Mouse (Mus musculus): ENCODE results near the gene St6galnac3. TPM values are rescaled to one million over a fixed set of nuclear protein-coding genes. Genes with fewer than 3 reads are reported as not detected.

The St6galnac3 gene
- polyA plus RNA-seq, 1 experiment from 2014 or later, result 12.2 TPM

DNA sequence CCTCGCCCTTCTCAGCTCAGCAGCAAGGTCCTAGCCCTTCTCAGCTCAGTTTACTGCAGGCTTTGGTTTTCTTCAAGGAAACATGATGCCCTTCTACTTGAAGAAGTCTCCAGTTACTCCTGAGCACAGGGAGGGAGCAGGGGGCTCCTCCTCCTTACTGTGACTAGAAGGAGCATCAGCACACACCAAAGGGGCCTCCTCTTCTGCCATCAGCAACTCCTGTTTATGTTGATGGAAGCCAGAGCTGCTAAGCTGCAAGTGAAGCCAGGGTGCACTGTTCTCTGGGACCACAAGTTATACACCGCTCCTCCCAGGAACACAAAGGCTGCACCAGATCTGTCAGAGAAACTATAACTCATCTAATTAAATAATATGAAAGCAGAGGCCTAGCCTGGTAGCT is 34.4 kb downstream of the St6galnac3 start:
- in situ Hi-C loops (cut with MboI; ENCODE audit: low pct_unique_long_range_greater_than_20kb), result no loop called here
- no peaks in the 10 kb centered on the region for H3K27me3 ChIP-seq
- no peak for TF ChIP-seq CTCF (IDR thresholded peaks at IDR 0.05)
- DNase-seq (ENCODE audit: low read depth, low spot score), result no peak
- peak; percentile 7 for ATAC-seq
- POLR2A ChIA-PET, result interaction anchor here (1.6 kb wide), 1 partner anchor 121 kb away, joined by 4 read pairs; no protein-coding TSS in a partner anchor
- CTCF ChIA-PET, result interaction anchor here (1.0 to 1.3 kb wide), 3 partner anchors 8 to 146 kb away, joined by 3 to 4 read pairs (median 4); no protein-coding TSS in a partner anchor

DNA sequence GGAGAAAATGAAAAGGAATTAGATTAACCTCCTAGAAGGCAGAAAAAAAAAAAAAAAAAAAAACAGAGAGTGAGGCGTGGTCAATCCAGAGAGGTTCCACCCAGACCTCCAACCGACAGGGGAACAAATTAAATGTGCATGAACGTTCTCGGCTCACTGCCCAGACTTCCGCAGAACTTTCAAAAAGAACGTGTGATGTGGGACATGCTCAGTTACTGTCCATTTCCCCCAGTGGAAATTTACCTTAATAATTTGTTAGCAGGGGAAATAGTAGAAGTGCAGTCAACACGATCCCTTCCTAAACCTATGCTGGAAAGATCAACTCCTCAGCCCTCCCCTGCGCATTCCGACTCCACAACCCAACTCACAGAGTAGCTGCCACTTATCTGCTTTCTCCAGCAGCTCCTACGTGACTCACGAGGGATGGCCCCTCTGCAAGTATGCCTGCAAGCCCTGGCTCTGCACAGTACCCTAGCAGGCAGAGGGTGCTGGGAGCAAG is 35.1 kb downstream of the St6galnac3 start:
- no peaks in the 10 kb centered on the region for H3K27me3 ChIP-seq
- ATAC-seq (peak; percentile 67), DNase-seq (ENCODE audit: low read depth, low spot score) (no peak)
- no peak for TF ChIP-seq CTCF (IDR thresholded peaks at IDR 0.05)
- in situ Hi-C loops (cut with MboI; ENCODE audit: low pct_unique_long_range_greater_than_20kb), result no loop called here
- ChIA-PET POLR2A (interaction anchor here (1.6 kb wide), 1 partner anchor 122 kb away, joined by 4 read pairs; no protein-coding TSS in a partner anchor), CTCF (interaction anchor here (1.0 to 1.3 kb wide), 4 partner anchors 9 to 146 kb away, joined by 3 to 5 read pairs (median 4); no protein-coding TSS in a partner anchor)

DNA sequence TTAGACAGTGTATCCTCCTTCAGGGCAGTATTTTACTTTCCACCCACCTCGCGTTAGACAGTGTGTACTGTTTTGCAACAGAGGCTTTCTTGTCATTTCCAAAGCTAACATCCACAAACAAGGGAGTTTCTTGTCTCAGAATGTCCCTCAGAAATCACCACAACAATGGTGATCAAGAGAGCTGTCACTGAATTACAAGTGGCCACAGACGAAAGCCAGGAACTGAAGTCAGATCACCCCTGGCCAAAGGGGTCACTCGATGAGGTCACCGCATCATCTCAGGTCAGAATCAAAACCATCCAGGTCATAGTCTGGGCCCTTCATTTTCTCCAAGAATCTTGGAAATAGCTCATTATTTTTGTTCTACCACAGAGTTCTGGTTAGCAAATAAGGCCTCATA is 37.1 kb downstream of the St6galnac3 start:
- POLR2A ChIA-PET, result no interaction called here
- DNase-seq (ENCODE audit: low read depth, low spot score) (no peak), ATAC-seq (no peak)
- in situ Hi-C loops (cut with MboI; ENCODE audit: low pct_unique_long_range_greater_than_20kb), result no loop called here
- CTCF ChIA-PET, result interaction anchor here (1.0 kb wide), 1 partner anchor 14 kb away, joined by 3 read pairs; no protein-coding TSS in a partner anchor
- no peaks in the 10 kb centered on the region for H3K27me3 ChIP-seq
- TF ChIP-seq CTCF (IDR thresholded peaks at IDR 0.05), result no peak

DNA sequence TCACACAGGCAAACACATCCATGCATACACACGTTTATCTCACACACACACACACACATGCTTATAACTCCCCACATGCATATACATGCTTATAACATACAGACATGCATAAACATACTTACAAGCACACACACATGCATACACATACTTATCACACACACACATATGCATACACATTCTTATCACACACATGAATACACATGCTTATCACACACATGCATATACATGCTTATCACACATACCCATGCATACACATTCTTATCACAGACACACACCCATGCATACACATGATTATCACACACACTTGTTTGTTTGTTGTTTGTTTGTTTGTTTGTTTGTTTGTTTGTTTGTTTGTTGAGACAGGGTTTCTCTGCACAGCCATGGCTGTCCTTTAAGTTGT is 40.1 kb downstream of the St6galnac3 start:
- no peaks in the 10 kb centered on the region for H3K27me3 ChIP-seq
- ChIA-PET POLR2A (no interaction called here), CTCF (no interaction called here)
- in situ Hi-C loops (cut with MboI; ENCODE audit: low pct_unique_long_range_greater_than_20kb), result no loop called here
- ATAC-seq, result no peak
- TF ChIP-seq CTCF (IDR thresholded peaks at IDR 0.05), result no peak
- DNase-seq (ENCODE audit: low read depth, low spot score), result no peak

DNA sequence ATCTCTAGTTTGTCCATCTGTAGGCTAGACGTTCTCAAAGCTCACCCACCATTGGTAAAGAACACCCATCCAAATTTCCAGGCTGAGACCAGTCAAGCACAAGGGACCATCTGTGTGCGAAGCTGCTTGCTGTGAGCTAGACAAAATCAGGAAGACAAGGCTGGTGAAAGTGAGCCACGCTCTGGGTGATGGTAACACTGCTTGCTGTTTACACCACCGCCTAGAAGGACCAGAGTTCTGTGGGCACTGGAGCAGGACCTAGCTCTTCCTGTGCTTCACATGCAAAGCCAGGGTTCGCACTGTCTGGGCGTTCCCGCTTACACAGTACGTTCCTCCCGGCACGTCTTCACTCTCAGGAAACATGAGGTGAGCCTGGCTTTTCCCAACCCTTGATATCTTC is 42.7 kb downstream of the St6galnac3 start:
- ChIA-PET CTCF (interaction anchor here (1.4 to 1.8 kb wide), 3 partner anchors 12 to 19 kb away, joined by 4 to 5 read pairs (median 4); no protein-coding TSS in a partner anchor), POLR2A (no interaction called here)
- TF ChIP-seq CTCF (IDR thresholded peaks at IDR 0.05), result no peak
- in situ Hi-C loops (cut with MboI; ENCODE audit: low pct_unique_long_range_greater_than_20kb), result no loop called here
- DNase-seq (ENCODE audit: low read depth, low spot score), result no peak
- ATAC-seq, result no peak
- no peaks in the 10 kb centered on the region for H3K27me3 ChIP-seq

DNA sequence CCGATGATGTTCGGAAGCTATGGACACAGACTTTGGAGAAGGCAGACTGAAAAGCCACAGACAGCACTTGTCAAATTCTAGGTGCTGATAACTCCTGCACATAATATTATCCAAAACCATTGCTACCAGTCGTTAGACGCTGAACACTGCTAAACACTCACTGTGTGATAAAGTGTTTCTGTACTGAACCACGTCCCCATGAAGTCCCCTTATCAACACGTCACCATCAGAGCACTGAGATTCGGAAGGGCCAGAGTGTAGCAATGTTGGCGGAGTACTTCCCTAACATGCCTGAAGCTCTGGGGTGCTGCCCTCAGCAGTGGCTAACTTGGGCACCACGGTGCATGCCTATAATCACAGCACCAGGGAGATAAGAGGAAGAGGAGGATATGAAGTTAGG is 43.3 kb downstream of the St6galnac3 start:
- ATAC-seq, result no peak
- in situ Hi-C loops (cut with MboI; ENCODE audit: low pct_unique_long_range_greater_than_20kb), result no loop called here
- ChIA-PET POLR2A (no interaction called here), CTCF (interaction anchor here (1.4 kb wide), 1 partner anchor 11 kb away, joined by 4 read pairs; no protein-coding TSS in a partner anchor)
- no peak for TF ChIP-seq CTCF (IDR thresholded peaks at IDR 0.05)
- DNase-seq (ENCODE audit: low read depth, low spot score), result no peak
- H3K27me3 ChIP-seq, result no peaks in the 10 kb centered on the region

DNA sequence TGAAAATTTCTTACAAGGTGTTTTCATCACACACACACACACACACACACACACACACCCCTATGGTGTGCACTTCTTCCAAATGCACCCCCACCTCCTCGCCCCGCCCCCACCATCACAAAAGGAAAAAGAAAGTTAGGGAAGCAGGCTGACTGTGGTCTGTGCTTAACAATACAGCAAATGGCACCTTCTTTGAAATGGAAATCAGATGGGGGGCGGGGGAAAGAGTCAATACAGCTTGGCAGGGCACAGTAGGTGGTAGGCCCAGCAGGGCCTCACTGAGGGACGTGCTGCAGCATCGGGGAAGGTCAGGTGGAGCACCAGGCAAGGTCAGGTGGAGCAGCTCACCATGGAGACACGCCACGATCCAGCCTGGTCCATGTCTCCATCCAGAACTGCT is 49.1 kb downstream of the St6galnac3 start:
- in situ Hi-C loops (cut with MboI; ENCODE audit: low pct_unique_long_range_greater_than_20kb), result no loop called here
- ATAC-seq, result no peak
- POLR2A ChIA-PET, result interaction anchor here (0.7 to 0.8 kb wide), 2 partner anchors 11 to 1307 kb away, joined by 3 to 9 read pairs; no protein-coding TSS in a partner anchor
- no peak for DNase-seq (ENCODE audit: low read depth, low spot score)
- H3K27me3 ChIP-seq, result no peaks in the 10 kb centered on the region
- CTCF ChIA-PET, result no interaction called here
- TF ChIP-seq CTCF (IDR thresholded peaks at IDR 0.05), result no peak

DNA sequence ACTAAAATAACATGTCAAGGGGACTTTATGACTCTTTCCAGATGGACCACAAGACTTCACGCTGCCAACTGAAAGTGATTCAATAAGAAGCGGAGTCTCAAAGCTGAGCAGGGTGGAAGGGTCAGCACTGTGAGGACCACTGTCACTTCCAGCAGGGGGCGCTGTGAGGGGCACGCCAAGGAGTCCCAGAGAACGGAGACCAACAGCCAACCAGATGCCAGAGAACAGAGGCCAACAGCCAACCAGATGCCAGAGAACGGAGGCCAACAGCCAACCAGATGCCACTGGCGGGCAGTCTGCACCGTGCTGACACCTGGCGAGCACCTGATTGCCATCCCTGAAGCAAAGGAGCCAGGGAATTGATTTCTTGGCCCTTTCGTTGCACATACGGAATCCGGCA is 49.9 kb downstream of the St6galnac3 start:
- DNase-seq (ENCODE audit: low read depth, low spot score), result no peak
- ChIA-PET CTCF (no interaction called here), POLR2A (interaction anchor here (0.7 to 0.8 kb wide), 2 partner anchors 10 to 1307 kb away, joined by 3 to 9 read pairs; no protein-coding TSS in a partner anchor)
- ATAC-seq, result no peak
- in situ Hi-C loops (cut with MboI; ENCODE audit: low pct_unique_long_range_greater_than_20kb), result no loop called here
- TF ChIP-seq CTCF (IDR thresholded peaks at IDR 0.05), result no peak
- H3K27me3 ChIP-seq, result no peaks in the 10 kb centered on the region

DNA sequence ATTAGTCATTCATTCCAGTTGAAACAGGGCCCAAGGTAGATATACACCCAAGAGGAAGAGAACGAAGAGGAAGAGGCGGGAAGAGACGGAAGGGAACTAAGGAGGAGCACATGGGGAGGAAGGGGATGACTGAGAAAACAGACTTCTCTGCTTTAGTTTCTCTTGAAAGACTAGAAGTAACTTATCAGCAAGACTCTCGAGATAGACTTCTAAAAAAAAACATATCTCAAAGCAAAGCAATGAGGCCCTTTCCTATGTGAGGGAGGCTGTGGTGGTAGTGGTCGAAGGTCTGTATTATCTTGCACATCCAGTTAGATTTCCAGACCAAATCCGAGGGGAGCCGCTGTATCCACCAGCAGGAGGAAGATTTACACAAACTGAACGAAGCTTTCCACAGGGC is 50.6 kb downstream of the St6galnac3 start:
- TF ChIP-seq CTCF (IDR thresholded peaks at IDR 0.05), result no peak
- POLR2A ChIA-PET, result no interaction called here
- no peak for ATAC-seq
- CTCF ChIA-PET, result interaction anchor here (0.8 to 1.3 kb wide), 2 partner anchors 14 to 15 kb away, joined by 3 to 4 read pairs; no protein-coding TSS in a partner anchor
- in situ Hi-C loops (cut with MboI; ENCODE audit: low pct_unique_long_range_greater_than_20kb), result loop anchor here (5.0 kb wide), 1 partner anchor 133 kb away; no protein-coding TSS in a partner anchor
- DNase-seq (ENCODE audit: low read depth, low spot score), result no peak
- no peaks in the 10 kb centered on the region for H3K27me3 ChIP-seq

DNA sequence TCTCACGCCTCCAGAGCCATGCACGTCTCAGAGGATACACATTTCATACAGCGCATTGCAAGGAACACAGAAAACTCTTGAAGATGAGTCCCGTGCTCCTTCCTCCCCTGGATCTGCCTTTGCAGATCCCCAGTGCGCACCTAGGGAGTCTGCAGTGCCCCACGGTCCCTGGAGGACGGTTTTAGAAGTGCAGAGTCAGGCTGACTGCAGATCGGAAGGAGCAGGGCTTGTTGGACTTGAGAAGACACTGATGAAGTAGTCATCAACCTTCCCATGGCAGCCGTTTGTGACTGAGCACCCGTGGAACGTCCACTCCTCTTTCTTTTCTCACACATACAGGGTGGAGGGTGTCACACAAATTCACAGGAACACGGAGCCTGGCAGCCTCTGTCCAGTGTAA is 51.5 kb downstream of the St6galnac3 start:
- in situ Hi-C loops (cut with MboI; ENCODE audit: low pct_unique_long_range_greater_than_20kb), result loop anchor here (5.0 kb wide), 1 partner anchor 134 kb away; no protein-coding TSS in a partner anchor
- ATAC-seq (no peak), DNase-seq (ENCODE audit: low read depth, low spot score) (no peak)
- POLR2A ChIA-PET, result no interaction called here
- TF ChIP-seq CTCF (IDR thresholded peaks at IDR 0.05), result no peak
- H3K27me3 ChIP-seq, result no peaks in the 10 kb centered on the region
- CTCF ChIA-PET, result interaction anchor here (1.3 kb wide), 1 partner anchor 14 kb away, joined by 3 read pairs; no protein-coding TSS in a partner anchor

DNA sequence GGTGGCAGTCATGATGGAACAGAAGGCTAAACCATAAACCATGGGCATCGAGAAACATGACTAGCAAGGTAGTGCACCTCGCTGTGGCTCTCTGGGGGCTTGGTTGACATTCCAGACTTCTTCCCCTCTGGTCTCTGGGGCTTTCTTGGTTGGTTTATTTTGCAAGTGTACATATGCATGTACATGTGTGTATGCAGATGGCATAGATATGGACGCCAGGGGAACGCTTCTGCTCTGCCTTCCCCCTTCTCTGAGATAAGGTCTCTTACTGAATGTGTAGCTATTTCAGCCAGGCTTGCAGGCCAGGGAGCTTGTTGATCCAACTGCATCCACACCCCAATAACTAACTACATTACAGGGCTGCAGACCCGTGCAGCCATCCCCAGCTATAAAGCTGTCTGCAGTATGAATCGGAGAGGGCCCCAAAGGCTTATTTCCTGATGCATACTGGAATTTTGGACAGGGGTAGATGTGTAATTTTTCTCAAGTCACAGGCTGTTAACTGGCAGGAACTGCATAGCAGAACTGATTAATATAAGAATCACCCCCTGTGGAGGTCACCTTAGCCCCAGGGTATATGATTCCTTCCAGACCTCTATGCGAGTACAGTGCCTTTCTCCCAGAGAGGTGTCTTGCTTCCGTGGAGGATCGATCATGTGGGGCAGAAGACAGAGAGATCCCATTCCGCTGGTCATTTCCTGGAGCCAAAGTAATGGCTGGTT is 53.9 kb downstream of the St6galnac3 start:
- POLR2A ChIA-PET, result no interaction called here
- peak; percentile 82 for ATAC-seq
- CTCF ChIA-PET, result interaction anchor here (1.2 to 2.7 kb wide), 4 partner anchors 9 to 29 kb away, joined by 3 to 7 read pairs (median 4); no protein-coding TSS in a partner anchor
- no peaks in the 10 kb centered on the region for H3K27me3 ChIP-seq
- in situ Hi-C loops (cut with MboI; ENCODE audit: low pct_unique_long_range_greater_than_20kb), result loop anchor here (5.0 kb wide), 1 partner anchor 136 kb away; no protein-coding TSS in a partner anchor
- TF ChIP-seq CTCF (IDR thresholded peaks at IDR 0.05), result no peak
- peak; percentile 99 for DNase-seq (ENCODE audit: low read depth, low spot score)

Data from Patski (cell line).